Mouse (Mus musculus) forebrain, embryonic 12.5 days (tissue): ENCODE data around the gene Btbd35f16. TPM values are rescaled to one million over a fixed set of nuclear protein-coding genes. Genes with fewer than 3 reads are reported as not detected.
"Not testable (repeated sequence)": the region's sequence is repeated elsewhere in the genome, so short reads cannot be mapped to it uniquely, and the experiment has no call there.

Experiments
- ATAC-seq: fragments of 200-750 bp; cut with Nextera tagmentation; 2 replicates; pipeline ENCODE4 v1.8.0; 2017; ENCODE audit warnings: moderate TSS enrichment; ENCODE audit not compliant: low FRiP score
- H3K27ac ChIP-seq: fragments of 300-500 bp; sonication (generic); 2 replicates; pipeline ENCODE4 v1.5.1; 2016; ENCODE audit warnings: mild to moderate bottlenecking
- H3K27me3 ChIP-seq: fragments of 300-500 bp; sonication (generic); 2 replicates; pipeline ENCODE4 v1.6.1; 2016; ENCODE audit warnings: mild to moderate bottlenecking
- H3K36me3 ChIP-seq: fragments of 300-500 bp; sonication (generic); replicated peaks from 2 replicates; pipeline ENCODE4 v1.6.1; 2016; ENCODE audit warnings: mild to moderate bottlenecking
- H3K4me1 ChIP-seq: fragments of 300-500 bp; sonication (generic); 2 replicates; pipeline ENCODE4 v1.6.1; 2016
- H3K4me2 ChIP-seq: fragments of 300-500 bp; sonication (generic); 2 replicates; pipeline ENCODE4 v1.6.1; 2016; ENCODE audit warnings: mild to moderate bottlenecking, moderate library complexity
- H3K4me3 ChIP-seq: fragments of 300-500 bp; sonication (generic); replicated peaks from 2 replicates; pipeline ENCODE4 v1.5.1; 2016; ENCODE audit warnings: mild to moderate bottlenecking
- H3K9ac ChIP-seq: fragments of 300-500 bp; sonication (generic); 2 replicates; pipeline ENCODE4 v1.6.1; 2016; ENCODE audit warnings: mild to moderate bottlenecking
- H3K9me3 ChIP-seq: fragments of 300-500 bp; sonication (generic); 2 replicates; pipeline ENCODE4 v1.6.1; 2016
- WGBS: fragments of 180-500 bp; shearing (Covaris S2); methylation state at CpG from one replicate; pipeline ENCODE4 v1.1.7; 2016; 5-methylcytosine and 5-hydroxymethylcytosine counted together
- polyA plus RNA-seq: library from polyadenylated mRNA; unstranded; fragments of >200 nt; fragmentation: Nextera tagmentation; extraction: Ambion mirVana; gene quantifications from 2 replicates; pipeline ENCODE4 v1.2.1, GENCODE M21; 2016

The Btbd35f16 gene
- polyA plus RNA-seq = not detected in 2 replicates

DNA sequence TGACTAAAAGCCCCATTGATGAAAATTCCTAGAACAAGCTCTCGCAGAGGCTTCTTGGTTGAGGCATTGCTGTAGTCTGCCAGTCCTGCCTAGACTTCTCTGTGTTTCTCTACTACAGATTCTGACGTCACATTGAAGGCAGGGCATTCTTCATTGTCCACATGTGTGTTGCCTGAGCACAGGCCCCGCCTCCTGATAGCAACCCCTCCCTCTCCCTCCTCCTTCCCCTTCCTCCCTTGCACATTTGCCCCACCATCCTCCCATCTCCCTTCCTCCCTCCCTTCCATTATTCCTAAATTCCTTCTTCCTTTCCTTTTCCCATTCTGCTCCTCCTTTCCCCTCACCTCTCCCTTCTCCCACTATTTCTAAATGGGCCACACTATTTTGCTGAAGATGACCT, at the start of gene Btbd35f16:
Gene Btbd35f16, minus strand, starts transcription at position 101 of the 400 bp plus-strand sequence.
- H3K9ac ChIP-seq, H3K27me3 ChIP-seq, H3K4me3 ChIP-seq, H3K4me2 ChIP-seq, H3K36me3 ChIP-seq, ATAC-seq, H3K27ac ChIP-seq, H3K9me3 ChIP-seq, H3K4me1 ChIP-seq: not testable (repeated sequence)
- 80% methylated on average over 1 of the region's 3 CpGs for WGBS

Other genes with a start within 250 kb of the Btbd35f16 start
- not detected in 2 replicates for gene Btbd35f10, start 204.1 kb downstream of the Btbd35f16 start, polyA plus RNA-seq
- gene Btbd35f3, start 80.7 kb upstream of the Btbd35f16 start, polyA plus RNA-seq = not detected in 2 replicates
- not detected in 2 replicates for gene Btbd35f28, start 239.6 kb upstream of the Btbd35f16 start, polyA plus RNA-seq